Mouse (Mus musculus) Muller cell, postnatal 12 days (primary cell): ENCODE measurements around the gene Zfp706.
A peak's percentile ranks its signal among the peaks of the same experiment; 100 is the strongest.

Source experiments
- DNase-seq: peaks from one replicate; pipeline ENCODE4 v3.0.0-alpha.2; 2015; ENCODE audit errors: inconsistent ontology term

The Zfp706 gene

DNA sequence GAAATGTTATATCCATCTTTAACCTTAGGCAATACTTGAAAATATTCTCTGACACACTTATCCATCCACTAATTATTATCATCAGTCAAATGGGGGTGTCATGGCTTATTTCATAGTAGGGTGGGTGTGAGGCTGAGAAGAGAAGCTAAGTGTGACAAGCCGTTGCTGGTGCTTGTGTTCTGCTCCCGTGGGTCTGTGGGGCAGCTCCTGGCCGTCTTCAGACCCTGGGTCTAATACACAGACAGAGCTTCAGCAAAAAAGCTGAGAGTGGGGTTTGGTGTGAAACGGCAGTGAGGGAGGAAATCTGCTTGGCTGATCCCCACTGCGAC, 28.4 kb downstream of the Zfp706 start:
- DNase-seq: no peak

DNA sequence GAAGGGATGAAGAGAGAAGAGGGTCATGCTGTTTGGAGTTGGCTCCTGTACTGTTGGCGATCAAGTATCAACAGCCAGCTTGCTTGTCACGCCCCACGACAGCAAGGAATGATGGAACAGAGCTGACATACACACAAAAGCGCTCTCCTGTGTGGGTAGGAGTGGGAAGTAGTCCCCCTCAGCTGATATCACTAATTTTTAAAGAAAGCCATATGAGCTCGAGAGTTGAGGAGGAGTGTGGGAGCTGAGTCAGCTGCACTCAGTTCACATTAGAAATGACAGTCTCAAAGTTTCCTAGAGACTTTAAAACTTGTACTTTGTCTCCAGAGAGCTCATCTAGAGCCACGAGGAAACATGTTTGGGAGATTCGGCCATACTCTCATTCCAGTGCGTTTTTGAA, 29.8 kb downstream of the Zfp706 start:
- DNase-seq: no peak

DNA sequence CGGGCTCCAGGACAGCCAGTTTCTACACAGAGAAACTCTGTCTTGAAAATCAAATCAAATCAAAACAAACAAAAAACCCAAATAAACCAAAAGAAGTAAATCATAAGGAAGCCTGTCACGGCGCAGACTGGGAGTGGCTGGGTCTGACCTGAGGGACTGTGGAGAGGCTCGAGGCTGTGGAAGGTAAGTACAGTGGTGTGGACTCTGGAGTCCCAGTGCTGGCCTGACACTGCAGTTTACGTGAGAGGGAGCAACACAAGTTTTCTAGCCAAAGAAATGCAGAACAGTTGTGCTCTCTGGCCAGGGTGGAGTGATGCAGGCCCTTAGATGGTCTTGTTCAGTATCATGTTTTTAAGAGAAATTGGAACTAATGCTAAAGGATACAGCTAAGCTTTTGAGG, 31.9 kb downstream of the Zfp706 start:
- no peak for DNase-seq

DNA sequence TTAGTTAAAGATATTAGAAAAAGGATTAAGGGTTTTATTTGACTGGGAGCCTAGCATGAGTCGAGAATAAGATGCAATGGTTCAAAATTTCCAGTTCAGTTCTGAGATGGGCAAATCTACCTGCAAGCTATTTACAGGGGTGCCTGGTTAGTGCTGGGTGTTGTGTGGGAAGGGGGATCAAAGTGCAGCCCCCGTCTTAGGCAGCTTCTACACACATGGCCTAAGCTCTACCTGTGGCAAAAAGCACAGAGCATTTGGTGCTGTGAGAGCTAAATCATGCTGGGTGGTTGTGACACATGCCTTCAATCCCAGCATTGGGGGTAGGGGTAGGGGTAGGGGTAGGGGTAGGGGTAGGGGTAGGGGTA, 32.3 kb downstream of the Zfp706 start:
- no peak for DNase-seq

DNA sequence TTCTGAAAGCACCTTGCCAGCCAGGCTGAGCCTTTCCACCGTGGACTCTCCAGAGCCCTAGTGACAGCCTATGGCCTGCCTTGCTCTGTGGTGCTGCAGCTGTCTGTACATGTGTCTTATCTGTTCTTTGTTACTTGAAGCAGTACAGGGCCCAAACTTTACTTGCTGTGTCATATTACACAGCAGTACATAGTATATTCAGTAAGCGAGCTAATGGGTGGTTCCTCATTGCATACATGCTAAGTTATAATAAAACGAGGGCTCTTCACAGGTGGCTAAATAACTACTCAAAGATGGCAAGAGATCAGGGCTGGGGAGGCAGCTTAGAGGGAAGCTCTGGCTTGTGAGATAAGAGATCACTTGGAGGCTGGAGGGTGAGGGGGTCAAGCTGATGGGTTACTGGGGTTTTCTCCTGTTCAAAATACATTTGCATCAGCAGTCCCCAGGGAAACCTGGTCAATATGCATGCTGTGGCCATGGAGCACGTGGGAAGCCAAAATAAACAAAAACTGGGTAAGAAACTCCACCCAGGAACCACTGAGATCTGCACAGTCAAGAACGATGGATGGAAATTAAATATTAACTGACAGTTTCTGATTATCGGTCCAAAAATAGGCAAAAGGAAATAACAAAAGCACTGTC, 32.8 kb downstream of the Zfp706 start:
- no peak for DNase-seq

DNA sequence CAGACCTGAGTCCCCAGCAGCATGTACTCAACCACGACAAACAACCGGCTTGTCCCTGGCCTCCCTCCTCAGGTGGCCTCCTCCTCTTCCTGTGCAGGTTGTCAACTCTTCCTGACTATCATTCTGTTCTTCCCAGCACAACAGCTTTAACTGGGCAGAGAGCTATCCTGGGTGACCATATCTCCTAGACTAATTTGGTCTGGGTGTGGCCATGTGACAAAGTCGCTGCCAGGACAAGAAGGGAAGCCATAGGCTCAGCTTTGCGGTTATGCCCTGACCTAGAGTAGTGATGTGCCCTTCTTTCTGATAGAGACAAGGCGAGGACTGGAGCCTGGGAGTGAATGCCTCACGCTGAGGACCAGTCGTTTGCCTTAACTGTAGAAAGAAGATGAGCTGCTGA, 33.9 kb downstream of the Zfp706 start:
- DNase-seq: no peak

DNA sequence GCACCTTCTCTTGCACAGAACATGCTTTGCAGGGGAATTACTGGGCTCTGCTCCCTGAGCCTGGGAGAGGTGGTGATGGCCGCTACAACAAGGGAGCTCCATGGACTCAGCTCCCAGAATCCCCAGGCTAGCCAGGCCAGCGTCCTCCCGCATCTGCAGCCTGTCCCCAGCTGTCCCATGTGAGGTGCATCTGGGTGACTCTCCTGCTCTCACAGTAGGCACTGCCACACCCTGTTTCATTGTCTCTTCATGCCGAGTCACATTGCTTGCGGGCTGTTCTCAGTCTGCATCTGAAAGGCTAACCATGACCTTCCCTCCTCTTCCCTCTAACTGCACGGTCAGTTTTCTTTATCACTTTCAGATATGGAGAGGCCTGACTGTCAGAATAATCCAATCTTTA, 34.3 kb downstream of the Zfp706 start:
- DNase-seq: no peak

DNA sequence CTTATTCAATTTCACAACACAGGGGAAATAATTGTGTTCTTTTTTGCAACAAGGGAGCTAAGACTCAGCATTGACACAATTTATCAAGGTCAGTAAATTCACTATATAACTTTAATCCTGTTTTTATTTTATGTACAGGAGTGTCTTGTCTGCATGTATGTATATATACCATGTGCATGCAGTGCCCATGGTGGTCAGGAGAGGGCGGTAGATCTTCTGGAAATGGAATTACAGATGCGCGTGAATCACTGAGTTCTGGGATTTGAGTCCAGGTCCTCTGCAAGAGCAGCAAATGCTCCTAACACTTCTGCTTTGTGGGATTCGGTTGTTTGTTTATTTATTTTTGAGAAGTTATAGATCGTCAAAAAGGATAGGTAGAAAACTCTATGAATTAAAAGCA, 37.8 kb downstream of the Zfp706 start:
- DNase-seq: no peak

DNA sequence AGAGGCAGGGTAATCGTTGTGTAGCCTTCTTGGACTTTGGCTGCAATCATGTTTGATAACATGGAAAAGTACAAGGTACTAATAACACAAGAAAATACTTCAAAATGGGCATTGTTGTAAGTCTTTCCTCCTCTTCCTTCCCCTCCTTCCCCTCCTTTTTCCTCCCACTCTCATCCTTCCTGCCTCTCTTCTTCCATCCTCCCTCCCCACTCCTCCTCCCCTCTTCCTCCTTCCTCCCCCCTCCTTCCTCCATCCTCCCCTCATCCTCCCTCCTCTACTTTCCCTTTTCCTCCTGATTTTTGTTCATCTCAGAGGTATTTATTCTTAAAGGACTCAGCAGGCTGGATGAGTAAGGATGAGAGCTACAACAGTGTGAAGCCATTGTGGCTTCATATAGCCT, 39.3 kb downstream of the Zfp706 start:
- no peak for DNase-seq

DNA sequence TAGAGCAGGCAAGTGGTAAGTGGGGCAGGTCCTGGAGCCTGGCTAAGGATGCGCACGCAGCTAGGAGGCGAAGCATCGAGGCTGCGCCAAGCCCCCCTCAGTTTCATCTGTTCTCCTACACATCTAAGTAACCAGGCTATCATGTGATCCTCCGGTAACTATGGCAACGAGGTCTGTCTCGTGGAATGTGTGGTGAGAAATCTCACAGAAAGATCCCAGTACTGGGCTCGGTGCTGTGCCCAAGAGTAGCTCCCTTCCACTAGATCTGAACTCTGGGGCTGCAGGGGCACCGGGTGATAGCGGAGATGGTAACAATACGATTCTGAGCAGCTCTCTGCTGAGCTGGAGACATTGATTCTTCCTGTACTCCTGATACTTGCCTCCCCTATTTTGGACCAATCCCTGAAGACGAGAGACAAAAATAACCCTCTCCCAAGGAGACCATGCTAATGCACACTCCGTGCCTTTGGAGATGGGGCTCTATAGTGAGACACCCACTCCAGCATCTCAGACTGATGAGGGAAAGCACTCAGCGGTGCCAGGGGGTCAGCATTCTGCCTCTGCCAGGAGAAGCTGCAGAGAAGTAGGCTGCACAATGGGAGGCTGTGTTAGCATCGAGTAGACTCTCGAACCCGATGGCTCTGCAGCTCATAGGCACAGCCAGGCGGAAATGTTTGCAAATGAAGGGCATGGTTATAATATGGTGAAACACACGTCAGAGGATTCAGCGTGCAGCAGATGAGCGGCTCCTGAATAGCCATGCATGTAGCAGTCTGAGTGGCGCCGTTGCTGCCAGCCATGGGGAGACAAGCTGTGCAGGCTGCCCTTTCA, 40.0 kb downstream of the Zfp706 start:
- DNase-seq: peak; percentile 71

DNA sequence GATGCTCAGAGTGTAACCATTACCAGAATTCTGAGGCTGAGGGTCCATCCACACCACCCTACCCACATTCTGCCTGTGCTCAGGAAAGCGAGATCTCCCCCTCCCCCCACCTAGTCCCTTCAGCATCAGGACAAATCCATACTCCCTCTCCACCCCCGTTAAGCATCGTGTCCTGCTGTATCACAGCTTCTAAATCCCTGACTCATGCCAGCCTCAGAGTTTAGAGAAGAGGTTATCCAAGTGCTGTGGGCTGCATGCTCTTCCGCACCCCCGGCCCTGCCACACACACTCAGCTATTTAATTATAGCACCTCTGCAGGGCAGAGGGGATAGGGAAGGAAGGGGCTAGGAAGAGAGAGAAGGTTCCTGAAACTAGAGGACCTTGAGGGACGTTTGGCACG, 40.6 kb downstream of the Zfp706 start:
- DNase-seq: peak; percentile 51

DNA sequence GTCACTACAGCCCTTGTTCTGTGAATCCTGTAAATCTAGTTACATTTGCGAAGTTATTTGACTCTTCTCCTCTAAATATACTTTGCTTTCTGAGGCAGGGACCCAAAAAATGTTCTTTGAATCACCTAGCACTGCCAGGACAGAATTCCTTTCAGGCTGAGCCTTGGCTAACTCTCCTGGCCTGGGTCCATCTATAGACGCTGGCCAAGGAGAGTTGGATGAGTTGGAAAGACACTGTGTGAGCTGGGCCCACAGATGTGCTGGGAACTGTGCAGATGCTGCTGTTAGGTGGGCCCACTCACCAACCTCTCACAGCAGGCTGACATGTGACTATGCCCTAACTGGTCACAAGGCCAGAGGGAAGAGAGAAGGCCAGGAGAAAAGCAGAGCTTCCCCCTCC, 41.1 kb downstream of the Zfp706 start:
- peak; percentile 53 for DNase-seq

DNA sequence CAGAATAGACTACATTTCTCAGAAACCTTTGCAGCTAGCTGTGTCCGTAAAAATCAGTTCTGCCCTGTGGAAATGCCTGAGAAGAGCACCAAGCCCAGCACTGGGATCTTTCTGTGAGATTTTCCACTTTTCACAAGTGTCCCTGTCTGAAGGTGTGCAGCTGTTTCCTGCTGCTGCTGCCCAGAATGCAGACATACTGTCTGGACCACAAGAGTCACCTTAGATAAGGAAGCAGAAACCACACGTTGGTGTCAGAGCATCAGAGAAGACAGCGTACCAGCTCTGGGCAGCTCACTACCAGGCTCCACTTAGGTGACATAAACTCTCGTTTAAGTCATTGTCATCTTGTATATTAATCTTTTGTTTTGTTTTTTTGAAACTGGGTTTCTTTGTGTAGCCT, 41.8 kb downstream of the Zfp706 start:
- DNase-seq: no peak

DNA sequence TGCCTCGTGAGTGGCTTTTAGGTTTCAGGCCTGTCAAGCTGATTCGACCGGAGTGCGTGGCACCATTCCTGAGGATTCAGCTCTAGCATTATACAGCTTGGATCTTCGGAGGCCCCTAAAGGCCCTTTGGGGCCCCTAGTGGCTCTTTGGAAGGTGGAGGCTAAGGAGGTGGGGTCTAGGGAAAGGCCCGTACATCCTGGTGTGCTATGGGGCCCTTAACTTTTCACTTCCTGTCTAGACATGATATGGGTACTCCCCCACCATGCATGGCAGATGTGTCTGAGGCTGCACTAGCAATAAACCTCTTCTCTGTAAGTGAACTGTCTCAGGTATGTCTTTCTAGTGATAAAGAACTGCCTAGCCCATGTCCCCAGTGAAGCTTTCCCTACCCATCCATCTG, 44.6 kb downstream of the Zfp706 start:
- DNase-seq: no peak

DNA sequence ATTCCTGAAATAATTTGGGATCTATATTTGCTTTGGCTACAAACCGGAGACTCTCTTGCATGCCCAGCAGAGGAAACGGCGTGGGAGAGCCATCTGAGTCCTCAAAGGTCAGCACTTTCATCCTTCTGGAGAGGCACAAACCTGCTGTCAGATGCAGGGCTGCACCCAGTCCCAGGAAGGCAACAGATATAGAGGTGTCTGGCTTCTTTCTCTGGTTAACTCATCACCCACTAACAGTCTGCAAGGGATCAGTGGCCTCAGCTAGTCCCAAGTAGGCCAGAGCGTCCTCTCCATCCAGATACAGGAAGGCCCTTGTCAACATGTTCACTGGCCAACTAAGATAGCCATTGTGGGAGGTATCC, 46.7 kb downstream of the Zfp706 start:
- DNase-seq: no peak

DNA sequence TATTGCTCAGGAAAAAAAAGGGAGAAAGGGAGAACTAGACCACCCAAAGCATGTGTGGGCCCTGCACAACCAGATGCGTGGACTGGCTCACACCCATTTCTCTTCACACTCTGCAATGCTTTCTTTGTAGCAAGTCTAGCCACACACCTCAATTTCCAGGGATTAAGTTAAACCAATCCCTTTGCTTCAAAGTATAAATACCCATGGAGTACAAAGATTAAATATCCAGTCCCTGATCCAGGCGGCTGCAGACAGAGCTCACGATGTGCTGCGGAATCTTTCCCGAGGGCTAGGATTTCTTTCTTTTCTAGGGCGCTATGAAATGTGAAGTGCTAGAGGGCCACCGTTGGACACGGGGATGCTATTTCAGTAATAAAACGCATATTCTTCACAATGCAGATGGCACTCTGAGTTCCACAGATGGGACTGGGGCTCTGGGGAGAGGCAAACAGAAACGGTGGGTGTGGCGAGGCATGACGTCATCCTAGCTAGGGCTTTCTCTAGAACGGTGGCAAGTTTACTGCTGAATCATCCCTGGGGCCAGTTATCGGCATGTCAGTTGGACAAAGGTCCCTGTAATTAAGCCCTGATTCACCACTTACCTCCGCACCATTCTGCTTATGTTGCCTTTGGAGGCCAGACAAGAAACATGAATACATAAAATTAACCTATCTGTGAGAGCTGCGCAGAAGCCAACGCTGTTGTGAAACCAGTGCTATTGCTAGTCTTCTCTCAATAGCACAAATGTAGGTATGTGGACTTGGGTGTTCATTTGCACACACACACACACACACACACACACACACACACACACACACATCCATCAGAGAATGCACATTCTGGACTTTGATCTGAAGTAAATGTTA, 47.3 kb downstream of the Zfp706 start:
- peak; percentile 87 for DNase-seq

DNA sequence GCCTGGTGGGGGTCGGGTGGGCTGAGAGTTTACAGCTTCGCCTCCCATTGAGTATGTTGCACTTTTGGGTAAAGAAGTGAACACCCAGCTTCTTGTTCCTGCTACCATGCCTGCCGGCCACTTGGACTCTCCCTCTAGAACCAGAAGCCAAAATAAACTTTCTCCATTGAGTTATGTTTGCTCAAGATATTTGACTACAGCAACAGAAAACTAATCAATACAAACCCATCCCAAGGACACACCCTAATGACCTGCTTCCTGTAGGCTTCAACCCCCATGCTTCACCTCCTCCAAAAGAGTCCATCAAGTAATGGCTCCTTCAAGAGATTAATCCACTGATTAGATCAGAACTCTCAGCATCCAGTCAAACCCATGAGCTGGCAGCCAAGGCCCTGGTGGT, 51.4 kb downstream of the Zfp706 start:
- DNase-seq: no peak

DNA sequence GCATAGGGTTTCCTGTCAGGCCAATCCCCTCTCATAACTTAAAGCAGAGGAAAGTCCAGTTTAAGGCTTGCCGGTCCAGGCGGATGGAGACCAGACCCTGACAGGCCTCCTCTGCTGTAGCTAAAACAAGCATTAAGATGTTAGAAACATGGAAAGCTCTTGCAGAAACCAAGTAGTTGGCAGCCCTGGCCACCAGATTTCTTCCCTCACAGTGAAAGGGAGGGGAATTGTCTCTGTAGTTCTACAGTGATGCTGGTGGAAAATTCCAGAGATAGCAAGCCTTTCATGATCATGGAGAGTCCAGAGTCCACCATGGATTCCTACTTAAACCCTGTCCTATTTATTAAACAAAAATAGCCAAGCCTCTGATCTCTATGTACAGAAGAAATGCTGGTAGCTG, 57.3 kb downstream of the Zfp706 start:
- no peak for DNase-seq

DNA sequence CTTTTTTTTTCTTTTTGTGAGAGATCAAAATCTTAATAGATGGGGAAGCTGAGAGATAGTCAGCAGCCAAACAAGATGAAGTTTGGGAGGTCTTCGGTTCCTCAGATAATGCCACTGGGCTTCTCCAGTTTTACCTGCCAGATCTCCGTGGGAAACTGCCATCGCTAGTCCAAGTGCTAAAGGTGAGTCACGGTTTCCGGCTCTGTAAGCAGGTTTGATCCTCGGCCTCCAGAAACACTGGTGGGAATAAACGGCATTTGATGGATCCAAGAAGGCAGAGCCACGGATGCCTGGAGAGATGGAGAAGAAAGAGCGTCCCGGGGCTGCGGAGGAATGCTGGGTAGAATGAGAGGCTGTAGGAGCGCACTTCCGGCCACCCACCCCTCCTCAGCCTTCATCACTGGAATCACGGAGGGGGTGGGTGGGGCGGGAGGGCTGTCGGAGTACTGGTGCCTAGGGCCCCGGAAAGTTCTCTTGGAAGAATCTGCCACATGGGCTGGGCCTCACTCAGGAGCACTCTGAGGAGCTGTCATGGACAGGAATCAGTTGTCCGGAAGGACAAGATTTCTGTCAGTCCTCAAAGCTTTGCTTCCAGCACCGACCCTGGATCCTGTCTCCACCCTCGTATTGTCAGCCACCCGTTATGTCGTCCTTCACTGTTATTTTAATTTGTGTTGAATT, 58.6 kb downstream of the Zfp706 start:
- DNase-seq: no peak
